In genomic region chr4:76218065-76218464, GRCm38 (mm10) we compare ENCODE assay signal across 24 mouse cellular contexts.
DNase-seq lines count a peak whose midpoint lies in the region; ATAC-seq and TF ChIP-seq lines count a peak whose summit lies in the region.
"Had no signal": no experiment of that assay in that cellular context is flagged by ENCODE, and none has a peak within 500 bp of the region (broad histone marks: within the 10 kb centered on the region; RNA-seq: fewer than 3 reads in every experiment).

No protein-coding gene starts in this region.

- H3K4me1 ChIP-seq in hindbrain, embryonic 15.5 days (replicated peaks): no peaks in the 10 kb centered on the region
- H3K4me1 ChIP-seq in hindbrain, embryonic 11.5 days (replicated peaks; ENCODE audit: control insufficient read depth, insufficient read depth, low read length): no peaks in the 10 kb centered on the region
- H3K4me1 ChIP-seq in midbrain, embryonic 16.5 days (ENCODE audit: control insufficient read depth, insufficient read depth, low read length): no peaks in the 10 kb centered on the region
- H3K4me1 ChIP-seq in midbrain, embryonic 11.5 days (ENCODE audit: control insufficient read depth, insufficient read depth, low read length): no peaks in the 10 kb centered on the region
- no peaks in the 10 kb centered on the region for H3K4me1 ChIP-seq in embryonic facial prominence, embryonic 15.5 days
- H3K4me1 ChIP-seq: embryonic facial prominence, embryonic 12.5 days; forebrain, embryonic 13.5 days; heart, embryonic 10.5 days; heart, embryonic 13.5 days; hindbrain, embryonic 13.5 days had no signal

- H3K27ac ChIP-seq in hindbrain, embryonic 15.5 days (replicated peaks): no peak overlapping the region
- no peak overlapping the region for H3K27ac ChIP-seq in hindbrain, embryonic 11.5 days (ENCODE audit: low read depth, low read length)
- H3K27ac ChIP-seq in midbrain, embryonic 16.5 days (ENCODE audit: low read length): no peak overlapping the region
- no peak overlapping the region for H3K27ac ChIP-seq in midbrain, embryonic 11.5 days (ENCODE audit: low read depth, low read length)
- H3K27ac ChIP-seq in embryonic facial prominence, embryonic 15.5 days (replicated peaks): no peak overlapping the region
- no peak overlapping the region for H3K27ac ChIP-seq in left cerebral cortex, adult 2 months
- H3K27ac ChIP-seq: embryonic facial prominence, embryonic 12.5 days; forebrain, embryonic 10.5 days; forebrain, embryonic 13.5 days; heart, adult 2 months; heart, embryonic 10.5 days; heart, embryonic 13.5 days; hindbrain, embryonic 13.5 days had no signal

- no peak overlapping the region for H3K9ac ChIP-seq in hindbrain, embryonic 15.5 days
- no peak overlapping the region for H3K9ac ChIP-seq in hindbrain, embryonic 11.5 days (ENCODE audit: low read depth, low read length)
- no peak overlapping the region for H3K9ac ChIP-seq in midbrain, embryonic 16.5 days (ENCODE audit: low read depth, low read length)
- H3K9ac ChIP-seq in midbrain, embryonic 11.5 days (ENCODE audit: low read length): no peak overlapping the region
- H3K9ac ChIP-seq in embryonic facial prominence, embryonic 15.5 days: no peak overlapping the region
- H3K9ac ChIP-seq: embryonic facial prominence, embryonic 12.5 days; forebrain, embryonic 13.5 days; heart, embryonic 13.5 days; hindbrain, embryonic 13.5 days had no signal

- DNase-seq in hindbrain, embryonic 11.5 days (ENCODE audit: low spot score): no peak
- DNase-seq in midbrain, embryonic 11.5 days (ENCODE audit: low spot score, missing footprints): no peak
- no peak for DNase-seq in left cerebral cortex, adult 2 months (ENCODE audit: extremely low spot score in 1 of 2, low spot score in 2 of 2)
- DNase-seq: adrenal gland, adult 2 months; adrenal gland, postnatal 14 days; cerebellum, adult 18-20 months; cerebellum, adult 9-10 months; cerebellum, postnatal 14 days; gastrocnemius, postnatal 10 days; gastrocnemius, postnatal 36 days; heart, adult 2 months; heart, postnatal 14 days; heart, postnatal 4 days had no signal

- WGBS in hindbrain, embryonic 15.5 days: 65% methylated on average over 1 of the region's 1 CpGs
- 84% methylated on average over 1 of the region's 1 CpGs for WGBS in hindbrain, embryonic 11.5 days
- 54% methylated on average over 1 of the region's 1 CpGs for WGBS in midbrain, embryonic 16.5 days
- WGBS in midbrain, embryonic 11.5 days: 84% methylated on average over 1 of the region's 1 CpGs
- 88% methylated on average over 1 of the region's 1 CpGs for WGBS in embryonic facial prominence, embryonic 15.5 days

- no peak for TF ChIP-seq CTCF in left cerebral cortex, adult 2 months (IDR thresholded peaks at IDR 0.05)

- H3K4me3 ChIP-seq in hindbrain, embryonic 15.5 days: no peak overlapping the region
- no peak overlapping the region for H3K4me3 ChIP-seq in hindbrain, embryonic 11.5 days (ENCODE audit: low read depth, low read length)
- no peak overlapping the region for H3K4me3 ChIP-seq in midbrain, embryonic 16.5 days (ENCODE audit: low read depth, low read length)
- no peak overlapping the region for H3K4me3 ChIP-seq in midbrain, embryonic 11.5 days (ENCODE audit: low read depth, low read length)
- no peak overlapping the region for H3K4me3 ChIP-seq in embryonic facial prominence, embryonic 15.5 days (replicated peaks)
- H3K4me3 ChIP-seq in left cerebral cortex, adult 2 months: no peak overlapping the region
- H3K4me3 ChIP-seq: embryonic facial prominence, embryonic 12.5 days; forebrain, embryonic 10.5 days; forebrain, embryonic 13.5 days; heart, adult 2 months; heart, embryonic 10.5 days; heart, embryonic 13.5 days; hindbrain, embryonic 13.5 days had no signal

- no peak overlapping the region for H3K4me2 ChIP-seq in hindbrain, embryonic 15.5 days
- no peak overlapping the region for H3K4me2 ChIP-seq in hindbrain, embryonic 11.5 days (replicated peaks; ENCODE audit: low read depth, low read length)
- H3K4me2 ChIP-seq in midbrain, embryonic 16.5 days (ENCODE audit: low read length): no peak overlapping the region
- no peak overlapping the region for H3K4me2 ChIP-seq in midbrain, embryonic 11.5 days
- H3K4me2 ChIP-seq in embryonic facial prominence, embryonic 15.5 days (replicated peaks): no peak overlapping the region
- H3K4me2 ChIP-seq: embryonic facial prominence, embryonic 12.5 days; forebrain, embryonic 13.5 days; heart, embryonic 13.5 days; hindbrain, embryonic 13.5 days had no signal

- peak; percentile 34; the same call in 1 of the 2 replicates for ATAC-seq in hindbrain, embryonic 15.5 days (ENCODE audit: low FRiP score, low read depth)
- ATAC-seq in hindbrain, embryonic 11.5 days (ENCODE audit: low FRiP score): no peak
- 0 out of 2 replicates have a peak, but pooled peaks have one; percentile 28 for ATAC-seq in midbrain, embryonic 16.5 days
- no peak for ATAC-seq in midbrain, embryonic 11.5 days (ENCODE audit: low FRiP score)
- 0 out of 2 replicates have a peak, but pooled peaks have one; percentile 24 for ATAC-seq in embryonic facial prominence, embryonic 15.5 days (ENCODE audit: insufficient number of reproducible peaks, low FRiP score, low TSS enrichment, low read depth)
- ATAC-seq: CD4-positive, CD25-positive, alpha-beta regulatory T cell, adult 4 months; forebrain, embryonic 13.5 days; forebrain, embryonic 16.5 days had no signal

- no peaks in the 10 kb centered on the region for H3K36me3 ChIP-seq in hindbrain, embryonic 15.5 days
- H3K36me3 ChIP-seq in hindbrain, embryonic 11.5 days (ENCODE audit: control insufficient read depth, insufficient read depth, low read length): no peaks in the 10 kb centered on the region
- H3K36me3 ChIP-seq in midbrain, embryonic 16.5 days (ENCODE audit: control insufficient read depth, insufficient read depth, low read length): no peaks in the 10 kb centered on the region
- H3K36me3 ChIP-seq in midbrain, embryonic 11.5 days (ENCODE audit: control insufficient read depth, insufficient read depth, low read length): no peaks in the 10 kb centered on the region
- H3K36me3 ChIP-seq in embryonic facial prominence, embryonic 15.5 days: no peaks in the 10 kb centered on the region
- H3K36me3 ChIP-seq: embryonic facial prominence, embryonic 12.5 days; forebrain, embryonic 10.5 days; heart, embryonic 10.5 days; heart, embryonic 13.5 days; hindbrain, embryonic 13.5 days had no signal

- intact Hi-C loops in left cerebral cortex, adult 2 months (cut with DNase I): no loop called here

- no peaks in the 10 kb centered on the region for H3K27me3 ChIP-seq in hindbrain, embryonic 15.5 days
- no peaks in the 10 kb centered on the region for H3K27me3 ChIP-seq in hindbrain, embryonic 11.5 days (ENCODE audit: control insufficient read depth, insufficient read depth, low read length)
- no peaks in the 10 kb centered on the region for H3K27me3 ChIP-seq in midbrain, embryonic 16.5 days (ENCODE audit: control insufficient read depth, insufficient read depth, low read depth, low read length)
- no peaks in the 10 kb centered on the region for H3K27me3 ChIP-seq in midbrain, embryonic 11.5 days (ENCODE audit: control insufficient read depth, insufficient read depth, low read length)
- no peaks in the 10 kb centered on the region for H3K27me3 ChIP-seq in embryonic facial prominence, embryonic 15.5 days
- H3K27me3 ChIP-seq: embryonic facial prominence, embryonic 12.5 days; forebrain, embryonic 13.5 days; heart, embryonic 13.5 days; hindbrain, embryonic 13.5 days had no signal

- no peaks in the 10 kb centered on the region for H3K9me3 ChIP-seq in hindbrain, embryonic 15.5 days
- H3K9me3 ChIP-seq in hindbrain, embryonic 11.5 days (ENCODE audit: control insufficient read depth, low read length): no peaks in the 10 kb centered on the region
- no peaks in the 10 kb centered on the region for H3K9me3 ChIP-seq in midbrain, embryonic 16.5 days (replicated peaks; ENCODE audit: control insufficient read depth, low read length, poor library complexity, severe bottlenecking)
- H3K9me3 ChIP-seq in midbrain, embryonic 11.5 days (ENCODE audit: control insufficient read depth, low read length): no peaks in the 10 kb centered on the region
- H3K9me3 ChIP-seq in embryonic facial prominence, embryonic 15.5 days (replicated peaks): no peaks in the 10 kb centered on the region
- H3K9me3 ChIP-seq: embryonic facial prominence, embryonic 12.5 days; forebrain, embryonic 10.5 days; forebrain, embryonic 13.5 days; heart, embryonic 10.5 days; heart, embryonic 13.5 days; hindbrain, embryonic 13.5 days had no signal

Comparison
In these comparisons a context has a peak if more than half of its experiments do, and no peak if none do; other contexts are left out.
1. ATAC-seq: peak in hindbrain, embryonic 15.5 days (single experiment), midbrain, embryonic 16.5 days (single experiment) and embryonic facial prominence, embryonic 15.5 days (single experiment); none in hindbrain, embryonic 11.5 days (single experiment) and midbrain, embryonic 11.5 days (single experiment).